Mouse (Mus musculus): ENCODE measurements around the gene Ssxb2. TPM values are rescaled to one million over a fixed set of nuclear protein-coding genes. Genes with fewer than 3 reads are reported as not detected.
"Not testable (repeated sequence)": the region's sequence is repeated elsewhere in the genome, so short reads cannot be mapped to it uniquely, and the experiment has no call there.

Ssxb2 gene
- not detected for total RNA-seq (2022)

DNA sequence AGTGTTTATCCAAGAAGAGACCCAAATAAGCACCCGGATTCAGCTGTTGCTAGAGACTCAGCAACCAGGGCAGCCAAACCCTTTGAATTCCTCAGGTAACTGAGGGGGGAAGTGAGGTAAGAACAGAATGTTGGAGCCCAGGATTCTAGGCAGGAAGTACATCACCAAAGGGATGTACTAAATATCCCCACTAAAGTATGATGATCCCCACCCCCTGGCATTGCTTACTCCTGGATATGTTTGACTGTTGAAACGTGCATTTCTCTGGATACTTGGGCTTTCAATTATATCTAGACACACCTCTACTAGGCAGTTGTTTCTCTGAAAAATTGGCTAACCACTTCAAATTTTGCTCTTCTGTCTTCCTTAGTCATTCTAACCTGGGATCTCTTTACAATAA is at the start of gene Ssxb2:
Gene Ssxb2 (minus strand): TSS at position 101 of the 400 bp plus-strand sequence.
- DNase-seq (ENCODE audit: low spot score), result not testable (repeated sequence)

DNA sequence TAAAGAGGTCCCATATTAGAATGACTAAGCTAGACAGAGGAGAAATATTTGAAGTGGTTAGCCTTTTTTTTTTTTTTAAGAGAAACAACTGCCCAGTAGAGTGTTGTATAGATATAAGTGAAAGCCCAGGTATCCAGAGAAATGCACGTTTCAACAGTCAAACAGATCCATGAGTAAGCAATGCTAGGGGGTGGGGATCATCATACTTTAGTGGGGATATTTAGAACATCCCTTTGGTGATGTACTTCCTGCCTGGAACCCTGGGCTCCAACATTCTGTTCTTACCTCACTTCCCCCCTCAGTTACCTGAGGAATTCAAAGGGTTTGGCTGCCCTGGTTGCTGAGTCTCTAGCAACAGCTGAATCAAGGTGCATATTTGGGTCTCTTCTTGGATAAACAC is 48.5 kb downstream of the Ssxb2 start, which contains the start of gene Ssxb1:
Gene Ssxb1 (plus strand): TSS at position 301 of the 400 bp plus-strand sequence.
- not testable (repeated sequence) for DNase-seq (ENCODE audit: low spot score)

Other genes with a start within 250 kb of the Ssxb2 start
- gene Ftsj1, start 209.3 kb downstream of the Ssxb2 start, total RNA-seq (2022), result 10 to 100 TPM in 3 of 4 experiments, 1 to 10 TPM in 1; 9.8 to 12.3 (median 11.2) TPM
- gene Slc38a5, start 190.6 kb downstream of the Ssxb2 start, total RNA-seq (2022), result under 1 TPM in 3 of 4 experiments, not detected in 1; 0.31 to 0.98 (median 0.43) TPM
- not detected for gene Ssxb10, start 134.3 kb downstream of the Ssxb2 start, total RNA-seq (2022)
- not detected for gene Ssxb9, start 94.7 kb downstream of the Ssxb2 start, total RNA-seq (2022)
- gene Ssxb1, start 48.4 kb downstream of the Ssxb2 start, total RNA-seq (2022), result not detected
- not detected for gene Gm14459, start 63.2 kb upstream of the Ssxb2 start, total RNA-seq (2022)
- gene Ssxb6, start 86.5 kb upstream of the Ssxb2 start, total RNA-seq (2022), result not detected
- gene Ssxb3, start 130.1 kb upstream of the Ssxb2 start, total RNA-seq (2022), result not detected
- not detected for gene Ssxb8, start 229.1 kb upstream of the Ssxb2 start, total RNA-seq (2022)

Data from heart, adult 8-10 months (tissue).